Mouse (Mus musculus) myocyte (in vitro differentiated cells): Measurements from ENCODE around the gene Gm14391.
"Not testable (repeated sequence)": the region's sequence is repeated elsewhere in the genome, so short reads cannot be mapped to it uniquely, and the experiment has no call there.

Source experiments
- E2F4 ChIP-seq: IDR thresholded peaks from one replicate; pipeline ENCODE4 v1.6.1; 2011; ENCODE audit warnings: mild to moderate bottlenecking, control low read depth, moderate library complexity; ENCODE audit not compliant: insufficient read depth
- MYOD1 ChIP-seq, 3 experiments: IDR thresholded peaks; one replicate each; pipeline ENCODE4 v1.6.1; 2011; ENCODE audit warnings: control low read depth in 2 of 3, low read depth in 2 of 3, mild to moderate bottlenecking in 2 of 3, moderate library complexity in 1 of 3; ENCODE audit not compliant: insufficient read length in 2 of 3, control insufficient read depth in 1 of 3
- POLR2A ChIP-seq: IDR thresholded peaks from one replicate; pipeline ENCODE4 v1.6.1; 2011; ENCODE audit warnings: low read depth, mild to moderate bottlenecking, control low read depth, moderate library complexity; ENCODE audit not compliant: insufficient read length
- TCF12 ChIP-seq: IDR thresholded peaks from one replicate; pipeline ENCODE4 v1.6.1; 2011; ENCODE audit warnings: mild to moderate bottlenecking, control low read depth; ENCODE audit not compliant: poor library complexity, insufficient read depth, severe bottlenecking
- USF1 ChIP-seq: IDR thresholded peaks from one replicate; pipeline ENCODE4 v1.6.1; 2011; ENCODE audit warnings: low read depth, mild to moderate bottlenecking, control low read depth, moderate library complexity

GRCm38 (mm10) chr2:175141993-175142295, 64.8 kb downstream of the Gm14391 start, which contains the start of gene Gm14399:
- not testable (repeated sequence) for TF ChIP-seq POLR2A; E2F4; USF1; TCF12; MYOD1 (IDR thresholded peaks at IDR 0.05; ENCODE audit: control insufficient read depth in 1 of 3, insufficient read length in 2 of 3, low read depth in 2 of 3)
